Mouse (Mus musculus) liver, embryonic 14.5 days (tissue): ENCODE measurements around the gene Olfr698.

Experiments
- CTCF ChIP-seq: IDR thresholded peaks from 2 replicates; pipeline ENCODE4 v1.5.1; 2016; ENCODE audit warnings: antibody characterized with exemption, low read depth, control low read depth
- EP300 ChIP-seq: IDR thresholded peaks from 2 replicates; pipeline ENCODE4 v1.6.1; 2016; ENCODE audit warnings: antibody characterized with exemption, low read depth

- TF ChIP-seq CTCF: no peak
- no peak for TF ChIP-seq EP300
These were observed 43.7 kb downstream of the Olfr698 start for GRCm38 (mm10) chr7:106711463-106711862.
